Mouse (Mus musculus): Measurements from ENCODE around the gene Fam129b.
"Not testable (repeated sequence)": the region's sequence is repeated elsewhere in the genome, so short reads cannot be mapped to it uniquely, and the experiment has no call there.

Fam129b gene

GRCm38 (mm10) chr2:32875675-32876489 is at the start of gene Fam129b:
Fam129b (plus strand) TSS chr2:32876114.
- peak in 1 of 2 experiments; percentile 39 for DNase-seq (ENCODE audit: low read depth in 2 of 2, low spot score in 2 of 2)

- DNase-seq (ENCODE audit: low read depth in 2 of 2, low spot score in 2 of 2) = no peak
Observed at GRCm38 (mm10) chr2:32828979-32829676, 46.8 kb upstream of the Fam129b start.

DNA sequence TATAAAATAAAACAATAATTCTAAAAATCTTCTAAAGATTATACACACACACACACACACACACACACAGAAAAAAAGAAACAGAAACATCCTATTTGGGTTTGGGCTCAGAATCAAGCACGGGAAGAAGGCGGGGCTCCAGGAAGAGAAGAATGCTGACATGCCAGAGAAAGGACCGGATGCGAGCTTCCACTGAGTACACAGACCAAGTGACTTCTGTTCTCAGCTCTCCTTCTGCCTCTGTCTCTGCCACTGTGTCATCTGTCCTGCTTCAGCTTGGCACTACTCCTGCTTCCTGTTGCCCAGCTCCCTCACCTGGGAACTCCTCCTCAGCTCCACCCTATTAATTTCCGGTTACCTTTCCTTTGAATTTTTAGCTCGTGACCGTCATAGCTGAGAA is 41.4 kb upstream of the Fam129b start:
- DNase-seq (ENCODE audit: low read depth in 2 of 2, low spot score in 2 of 2) = peak; percentile 33 to 40

DNA sequence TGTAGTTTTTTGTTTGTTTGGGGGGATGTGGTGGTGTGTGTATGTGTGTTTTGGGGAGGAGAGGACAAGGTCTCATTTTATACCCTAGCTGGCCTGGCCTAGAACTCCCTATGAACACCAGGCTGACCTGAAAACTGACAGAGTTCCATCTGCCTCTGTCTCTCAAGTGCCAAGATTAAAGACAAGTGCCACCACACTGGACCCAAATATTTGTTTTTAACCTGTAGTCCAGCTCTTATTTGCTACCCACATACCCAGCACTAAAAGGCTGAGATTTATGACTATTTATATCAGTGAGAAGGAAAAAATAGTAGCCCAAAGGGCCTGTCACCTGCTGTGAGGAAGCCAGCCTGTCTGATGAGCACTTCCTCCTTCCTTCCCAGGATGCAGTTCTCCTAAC is 40.3 kb upstream of the Fam129b start:
- no peak for DNase-seq (ENCODE audit: low read depth in 2 of 2, low spot score in 2 of 2)

- DNase-seq (ENCODE audit: low read depth in 2 of 2, low spot score in 2 of 2) = no peak
Observed at GRCm38 (mm10) chr2:32838147-32838884, 37.6 kb upstream of the Fam129b start.

GRCm38 (mm10) chr2:32839261-32839660 is 36.7 kb upstream of the Fam129b start:
- no peak for DNase-seq (ENCODE audit: low read depth in 2 of 2, low spot score in 2 of 2)

GRCm38 (mm10) chr2:32841099-32841498 is 34.8 kb upstream of the Fam129b start:
- no peak for DNase-seq (ENCODE audit: low read depth in 2 of 2, low spot score in 2 of 2)

GRCm38 (mm10) chr2:32842558-32842957 is 33.4 kb upstream of the Fam129b start:
- no peak for DNase-seq (ENCODE audit: low read depth in 2 of 2, low spot score in 2 of 2)

DNA sequence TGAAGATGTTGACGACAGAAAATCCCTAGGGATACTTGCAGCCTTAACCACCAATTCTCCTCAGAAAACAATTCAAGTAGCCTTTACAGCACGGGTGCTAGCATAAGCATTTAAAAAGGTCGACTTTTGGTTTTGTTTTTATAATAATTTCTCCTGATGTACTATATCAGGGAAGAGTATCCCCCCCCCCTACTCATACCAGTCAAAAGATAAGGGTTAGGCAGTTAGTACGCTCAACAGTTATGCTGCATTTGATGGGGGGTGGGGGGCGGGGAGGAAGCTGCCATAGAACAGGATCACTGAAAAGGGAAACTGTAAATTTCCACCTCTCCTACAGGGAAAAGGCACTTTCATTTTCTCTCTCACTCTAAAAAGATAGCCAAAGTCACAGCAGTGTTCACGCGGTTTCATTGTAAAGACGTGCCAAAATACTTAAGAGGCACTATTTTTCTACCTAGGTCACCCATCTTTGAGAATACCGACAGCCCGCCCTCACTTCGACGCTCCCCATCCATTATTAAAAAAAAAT is 30.3 kb upstream of the Fam129b start:
- no peak for DNase-seq (ENCODE audit: low read depth in 2 of 2, low spot score in 2 of 2)

DNA sequence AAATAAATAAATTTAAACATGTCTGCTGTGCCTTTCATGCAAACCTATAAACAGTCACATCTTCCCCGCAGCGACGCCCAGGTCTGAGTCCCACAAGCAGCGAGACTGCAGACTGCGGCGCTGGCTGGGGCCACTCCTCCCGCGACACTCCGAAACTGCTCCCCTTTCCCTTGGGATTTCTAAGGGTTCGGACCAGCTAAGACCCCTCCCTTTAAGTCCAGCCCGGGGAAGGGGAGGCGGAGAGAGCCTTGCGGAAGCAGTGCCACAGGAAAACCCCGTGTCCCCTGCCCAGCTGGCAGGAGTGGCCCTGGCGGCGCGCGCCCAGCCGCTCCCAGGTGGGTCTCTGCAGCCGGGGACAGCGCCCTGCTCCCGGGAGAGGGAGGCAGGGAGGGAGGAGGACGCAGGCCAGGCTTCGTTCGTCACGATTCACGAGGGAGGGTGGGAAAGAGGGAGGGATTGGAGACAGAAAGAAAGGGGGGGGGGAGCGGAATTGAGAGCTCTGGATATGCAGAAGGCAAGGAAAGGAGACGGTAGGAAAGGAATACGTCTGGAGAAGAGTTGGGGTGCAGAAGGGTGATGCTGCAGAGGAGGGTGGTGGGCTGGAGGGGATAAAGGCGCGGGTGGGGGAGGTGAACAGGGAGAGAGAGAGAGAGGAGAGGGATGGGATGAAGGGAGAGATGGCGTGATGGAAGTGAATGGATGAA is 29.7 kb upstream of the Fam129b start:
- peak in 1 of 2 experiments; percentile 24 for DNase-seq (ENCODE audit: low read depth in 2 of 2, low spot score in 2 of 2)

DNA sequence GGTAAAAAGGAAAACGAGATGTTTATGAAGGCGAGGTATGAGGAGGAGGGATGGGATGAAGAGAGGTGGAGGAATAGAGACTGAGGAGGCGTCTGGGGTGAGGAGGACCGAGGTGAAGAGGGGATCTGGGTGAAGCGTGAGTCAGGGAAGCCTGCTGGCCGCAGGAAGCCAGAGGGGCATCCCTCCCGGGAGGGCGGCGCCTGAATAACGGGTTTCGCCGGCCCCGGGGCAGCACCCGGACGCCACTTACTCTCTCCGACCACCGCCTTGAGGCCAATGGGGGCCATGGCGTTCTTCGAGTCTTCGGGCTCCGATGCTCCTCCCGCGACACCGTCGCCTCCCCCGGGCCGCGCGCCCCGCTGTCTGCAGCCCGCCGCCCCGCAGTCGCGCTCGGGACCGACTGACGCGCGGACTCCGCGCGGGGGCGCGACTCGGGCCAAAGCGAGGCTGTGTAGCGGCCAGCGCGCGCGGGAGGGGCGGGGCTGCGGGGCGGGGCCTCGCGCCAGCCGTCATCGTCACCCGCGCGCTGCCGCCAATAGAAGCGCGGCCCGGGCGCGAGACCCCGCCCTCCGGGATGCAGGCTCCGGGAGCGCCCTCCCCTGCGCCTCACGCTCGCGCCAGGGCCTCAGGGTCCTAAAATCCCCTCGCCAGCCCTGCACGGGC is 29.0 kb upstream of the Fam129b start, which contains the start of gene Stxbp1:
Gene Stxbp1 (minus strand): TSS at position 441 of the 663 bp plus-strand sequence.
- DNase-seq (ENCODE audit: low read depth in 2 of 2, low spot score in 2 of 2) = peak; percentile 58 to 73

DNA sequence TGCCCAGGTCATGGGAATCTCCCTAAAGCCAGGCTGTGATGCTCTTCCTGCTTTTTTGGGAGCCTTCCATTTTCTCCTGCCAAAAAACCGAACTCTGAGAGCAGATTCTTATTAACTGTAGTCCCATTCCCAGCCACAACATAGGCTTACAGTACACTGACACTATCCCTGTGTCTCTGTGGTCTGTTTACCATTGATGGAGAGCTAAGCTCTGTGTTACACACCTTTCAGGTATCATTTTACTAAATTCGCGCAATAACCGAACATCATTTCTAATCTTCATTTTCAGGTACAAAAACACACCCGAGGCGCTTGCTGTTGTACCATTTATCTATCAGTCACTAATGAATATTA is 28.5 kb upstream of the Fam129b start:
- DNase-seq (ENCODE audit: low read depth in 2 of 2, low spot score in 2 of 2) = no peak

DNA sequence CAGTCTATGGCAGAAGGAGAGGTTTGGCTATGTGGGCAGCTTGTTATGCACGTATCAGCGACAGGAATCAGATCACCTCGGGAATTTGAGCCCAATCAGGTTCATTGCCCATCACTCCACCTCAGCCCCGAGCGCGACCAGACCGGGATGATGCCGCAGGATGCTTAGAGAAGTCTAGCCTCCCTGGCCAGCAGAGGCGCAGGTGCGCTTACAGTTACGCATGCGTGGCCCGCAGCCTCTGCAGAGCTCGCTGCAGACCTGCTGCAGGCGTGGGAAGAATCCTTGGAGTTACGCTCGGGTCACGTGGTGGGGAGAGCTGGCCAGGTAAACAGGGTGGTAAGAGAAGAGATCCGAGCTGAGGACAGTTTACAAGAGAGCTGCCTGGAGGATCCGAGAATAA is 23.8 kb upstream of the Fam129b start:
- no peak for DNase-seq (ENCODE audit: low read depth in 2 of 2, low spot score in 2 of 2)

- DNase-seq (ENCODE audit: low read depth in 2 of 2, low spot score in 2 of 2) = not testable (repeated sequence)
Observed at GRCm38 (mm10) chr2:32853716-32854115, 22.2 kb upstream of the Fam129b start.

DNA sequence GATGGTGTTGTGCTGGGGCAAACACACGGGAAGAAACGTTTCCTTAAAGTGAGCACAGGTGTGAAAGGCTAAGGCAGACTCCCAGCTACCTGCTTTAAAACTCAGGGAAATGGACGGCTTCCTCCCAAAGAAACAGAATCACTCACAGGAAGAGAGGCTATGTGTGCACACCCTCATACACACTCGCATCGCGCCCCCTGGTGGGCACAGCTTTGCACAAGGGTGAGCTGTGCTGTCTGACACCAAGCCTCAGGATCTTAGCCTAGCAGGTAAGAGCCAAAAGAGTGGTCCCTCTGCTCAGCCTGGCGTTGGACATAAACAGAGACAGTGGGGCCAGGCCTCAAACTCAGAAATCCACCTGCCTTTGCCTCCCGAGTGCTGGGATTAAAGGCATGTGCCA is 21.7 kb upstream of the Fam129b start:
- peak; percentile 83 to 88 for DNase-seq (ENCODE audit: low read depth in 2 of 2, low spot score in 2 of 2)

- DNase-seq (ENCODE audit: low read depth in 2 of 2, low spot score in 2 of 2) = no peak
Observed at GRCm38 (mm10) chr2:32855046-32855785, 20.7 kb upstream of the Fam129b start.

DNA sequence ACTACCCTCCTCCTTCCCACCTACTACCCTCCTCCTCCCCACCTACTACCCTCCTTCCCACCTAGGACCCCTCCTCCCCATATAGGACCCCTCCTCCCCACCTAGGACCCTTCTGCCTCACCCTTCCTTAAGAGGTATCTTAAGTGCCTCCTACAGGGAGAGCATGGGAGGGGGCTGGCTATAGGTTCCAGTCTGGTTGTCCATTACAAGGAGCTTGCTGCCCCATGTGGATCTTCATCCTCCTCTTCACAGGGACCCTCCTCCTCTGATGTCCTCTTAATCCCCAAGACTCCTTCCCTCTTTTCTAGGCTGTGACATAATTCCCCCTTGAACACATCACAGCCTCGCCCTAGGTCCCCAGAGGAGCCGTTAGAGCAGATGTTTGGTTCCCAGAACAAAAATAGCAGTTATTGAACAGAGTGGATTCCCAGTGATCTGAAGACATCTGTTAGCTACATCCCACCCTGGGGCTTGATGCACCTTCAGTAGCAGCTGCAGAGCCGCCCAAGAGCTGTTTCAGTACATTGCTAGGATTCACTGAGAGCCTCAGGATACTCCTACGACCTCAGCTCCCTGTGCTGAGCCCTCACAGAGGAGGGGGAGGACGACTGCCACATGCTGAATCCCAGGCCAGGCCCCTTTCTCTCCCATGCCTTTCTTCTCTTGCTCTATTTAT is 20.0 kb upstream of the Fam129b start:
- DNase-seq (ENCODE audit: low read depth in 2 of 2, low spot score in 2 of 2) = no peak

DNA sequence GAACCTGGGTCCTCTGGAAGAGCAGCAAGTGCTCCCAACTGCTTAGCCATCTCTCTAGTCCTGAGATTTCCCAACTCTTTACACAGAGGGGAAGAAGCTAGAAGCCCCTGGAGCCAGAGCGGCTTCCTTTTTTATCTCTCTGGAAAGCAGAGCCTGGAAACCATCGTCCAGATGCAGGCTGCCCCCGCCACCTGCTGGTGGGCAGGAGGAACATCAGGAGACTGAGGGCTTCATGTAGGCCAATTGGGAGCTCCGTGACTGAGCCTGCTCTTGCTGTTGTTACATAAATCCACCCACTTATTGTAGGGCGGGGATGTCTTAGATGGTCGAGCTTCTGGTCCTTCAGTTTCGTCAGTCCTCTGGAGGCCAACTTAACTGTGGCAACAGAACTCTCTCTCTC is 18.3 kb upstream of the Fam129b start:
- DNase-seq (ENCODE audit: low read depth in 2 of 2, low spot score in 2 of 2) = peak; percentile 62 to 75

DNA sequence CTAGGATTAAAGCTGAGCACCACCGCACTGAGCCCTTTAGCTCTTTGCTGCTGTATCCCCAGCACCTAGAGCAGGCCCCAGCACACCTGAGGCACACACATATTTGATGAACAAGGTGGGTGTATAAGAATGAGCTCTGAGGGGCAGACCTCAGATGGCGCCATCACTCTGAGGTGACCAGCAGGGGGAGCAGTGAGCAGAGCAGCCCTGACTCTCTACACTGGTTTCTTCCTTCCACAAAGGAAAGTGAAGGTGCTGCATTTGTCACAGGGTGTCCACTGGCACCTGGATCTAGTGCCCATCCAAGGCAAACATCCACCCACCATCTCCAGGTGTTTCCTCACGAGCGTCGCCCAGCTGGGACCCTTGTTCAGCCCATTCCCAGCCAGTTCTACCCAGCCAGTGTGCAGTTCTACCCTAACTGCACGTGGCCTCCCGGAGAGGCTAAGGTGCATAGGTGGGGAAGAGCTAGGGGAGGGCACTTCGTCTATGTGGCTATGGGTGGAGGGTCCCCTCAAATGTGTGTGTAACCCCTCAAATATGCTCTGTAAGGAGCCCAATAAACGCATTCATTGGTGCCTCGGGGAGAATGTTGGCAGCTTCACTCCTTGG is 16.8 kb upstream of the Fam129b start:
- peak; percentile 58 to 64 for DNase-seq (ENCODE audit: low read depth in 2 of 2, low spot score in 2 of 2)
